8 mouse cellular contexts compared by ENCODE assay signal in the genomic region with DNA sequence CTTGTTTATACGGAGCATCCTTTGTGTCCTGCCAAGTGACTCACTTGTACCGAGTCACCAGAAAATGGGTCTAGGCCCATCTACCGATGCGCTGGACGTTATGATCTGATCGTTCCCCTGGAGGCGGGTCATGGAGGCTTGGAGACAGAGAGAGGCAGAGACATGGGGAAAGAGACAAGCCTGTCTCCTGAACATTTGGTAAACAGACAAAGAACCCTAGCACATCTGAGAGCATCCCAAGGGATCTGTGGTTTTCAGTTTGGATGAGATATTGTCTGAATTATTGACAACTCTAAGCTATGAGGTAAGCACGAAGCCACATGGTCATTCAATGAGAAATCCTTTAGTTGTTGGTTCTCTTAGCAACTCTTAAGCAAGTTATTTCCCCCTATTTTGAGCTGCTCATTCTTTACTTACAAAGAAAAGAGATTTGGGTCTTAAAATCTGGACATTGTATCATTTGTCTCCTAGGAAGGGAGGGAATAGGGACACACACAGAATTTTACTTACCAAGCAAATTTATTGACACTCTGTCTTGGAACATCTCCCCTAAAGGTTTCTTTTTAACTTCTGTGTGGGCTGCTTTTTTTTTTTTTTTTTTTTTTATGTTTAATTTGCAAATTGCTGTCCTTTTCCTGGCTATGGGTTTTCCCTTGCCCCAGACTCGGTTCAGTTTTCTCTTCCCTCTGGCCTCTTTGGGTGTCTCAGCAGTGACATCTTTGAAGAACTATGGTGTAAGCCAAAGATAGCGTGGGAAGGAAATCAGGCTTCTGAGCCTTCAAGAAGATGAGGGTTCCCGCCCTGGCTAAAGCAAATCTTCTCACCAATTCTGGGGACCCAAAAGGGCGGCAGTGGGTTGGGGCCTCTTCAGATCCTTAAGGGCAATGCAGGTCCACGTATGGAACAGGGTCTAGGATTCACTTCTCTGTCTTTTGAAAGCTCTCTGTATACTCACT. TPM values are rescaled to one million over a fixed set of nuclear protein-coding genes. Genes with fewer than 3 reads are reported as not detected.
DNase-seq lines count a peak whose midpoint lies in the region; ATAC-seq and TF ChIP-seq lines count a peak whose summit lies in the region.

No protein-coding gene starts in this region.

- peak overlapping the region; percentile 93 for H3K4me2 ChIP-seq in hindbrain, embryonic 12.5 days (replicated peaks)
- H3K4me2 ChIP-seq in midbrain, embryonic 15.5 days = peak overlapping the region; percentile 83

- 0 out of 2 replicates have a peak overlapping the region, but pooled peaks have one; percentile 96 for H3K9ac ChIP-seq in hindbrain, embryonic 12.5 days
- no peak overlapping the region for H3K9ac ChIP-seq in midbrain, embryonic 15.5 days

- ATAC-seq in hindbrain, embryonic 12.5 days (ENCODE audit: low FRiP score) = peak; percentile 23
- ATAC-seq in midbrain, embryonic 15.5 days (replicated peaks) = peak; percentile 41

- no peak for TF ChIP-seq POLR2A in thymus, adult 2 months (IDR thresholded peaks at IDR 0.05; ENCODE audit: control insufficient read depth, extremely low read depth, insufficient read depth, low read length, poor library complexity)

- no peak for TF ChIP-seq CTCF in thymus, adult 2 months (IDR thresholded peaks at IDR 0.05; ENCODE audit: borderline replicate concordance, control insufficient read depth, extremely low read depth, insufficient read depth, low read length, poor library complexity)

- H3K9me3 ChIP-seq in hindbrain, embryonic 12.5 days (replicated peaks) = no peaks in the 10 kb centered on the region
- H3K9me3 ChIP-seq in midbrain, embryonic 15.5 days = no peaks in the 10 kb centered on the region

- H3K27me3 ChIP-seq in thymus, adult 2 months (ENCODE audit: control insufficient read depth, insufficient read depth, low read length) = no peaks in the 10 kb centered on the region
- H3K27me3 ChIP-seq in hindbrain, embryonic 12.5 days = peaks cover 4% of the 10 kb centered on the region; the same call in 1 of the 2 replicates
- H3K27me3 ChIP-seq in midbrain, embryonic 15.5 days (replicated peaks) = no peaks in the 10 kb centered on the region

- peaks cover 33% of the 10 kb centered on the region for H3K4me1 ChIP-seq in thymus, adult 2 months (replicated peaks; ENCODE audit: control insufficient read depth, insufficient read depth, low read length)
- peaks cover 45% of the 10 kb centered on the region for H3K4me1 ChIP-seq in hindbrain, embryonic 12.5 days
- peaks cover 28% of the 10 kb centered on the region for H3K4me1 ChIP-seq in midbrain, embryonic 15.5 days

- WGBS in thymus, adult 2 months = 61% methylated on average over 13 of the region's 13 CpGs
- 57% methylated on average over 13 of the region's 13 CpGs for WGBS in hindbrain, embryonic 12.5 days
- WGBS in midbrain, embryonic 15.5 days = 65% methylated on average over 13 of the region's 13 CpGs

- peak overlapping the region; percentile 73 for H3K4me3 ChIP-seq in thymus, adult 2 months (ENCODE audit: control insufficient read depth, insufficient read depth, low read length)
- peak overlapping the region; percentile 92 for H3K4me3 ChIP-seq in hindbrain, embryonic 12.5 days
- H3K4me3 ChIP-seq in midbrain, embryonic 15.5 days = peak overlapping the region; percentile 70

- H3K36me3 ChIP-seq in thymus, adult 2 months (ENCODE audit: control insufficient read depth, insufficient read depth, low read length) = no peaks in the 10 kb centered on the region
- no peaks in the 10 kb centered on the region for H3K36me3 ChIP-seq in hindbrain, embryonic 12.5 days
- no peaks in the 10 kb centered on the region for H3K36me3 ChIP-seq in midbrain, embryonic 15.5 days (replicated peaks)

- peak; percentile 29 to 41 for DNase-seq in cerebellum, adult 18-20 months
- DNase-seq in cerebellum, adult 11-12 months = no peak
- no peak for DNase-seq in thymus, adult 2 months
- DNase-seq in thymus, adult 18-20 months = no peak
- DNase-seq in spleen, postnatal 14 days (ENCODE audit: low spot score in 2 of 2) = no peak
- no peak for DNase-seq in urinary bladder, adult 18-20 months (ENCODE audit: low spot score in 2 of 2)

- peak overlapping the region; percentile 54 for H3K27ac ChIP-seq in thymus, adult 2 months (ENCODE audit: control insufficient read depth, insufficient read depth, low read length)
- H3K27ac ChIP-seq in hindbrain, embryonic 12.5 days = no peak overlapping the region
- peak overlapping the region; percentile 68; the same call in 1 of the 2 replicates for H3K27ac ChIP-seq in midbrain, embryonic 15.5 days

RNA-seq across cellular contexts. Expression of gene Heg1, which starts 0.7 kb away (rescaled TPM):
- 39.1 and 43.7 TPM in 2 replicates for polyA plus RNA-seq in thymus, adult 2 months (2012; rRNA removed)
- polyA plus RNA-seq in hindbrain, embryonic 12.5 days (2016; fragmentation: Nextera tagmentation; extraction: Ambion mirVana) = 21.3 and 22.9 TPM in 2 replicates
- polyA plus RNA-seq in midbrain, embryonic 15.5 days (2015; fragmentation: Nextera tagmentation; extraction: Ambion mirVana) = 14.2 and 14.5 TPM in 2 replicates

Comparison
In these comparisons a context has a peak if more than half of its experiments do, and no peak if none do; other contexts are left out.
1. DNase-seq: peak in cerebellum, adult 18-20 months (2 of 2); none in cerebellum, adult 11-12 months (single experiment), thymus, adult 2 months (single experiment), thymus, adult 18-20 months (0 of 2), spleen, postnatal 14 days (0 of 2) and urinary bladder, adult 18-20 months (0 of 2).
2. Peak in every context shown above with its lines, with median percentiles within 50 percentile points of each other: H3K4me3 ChIP-seq.